Mouse (Mus musculus): Measurements from ENCODE around the gene Fam83f. TPM values are rescaled to one million over a fixed set of nuclear protein-coding genes. Genes with fewer than 3 reads are reported as not detected.
"Not testable (repeated sequence)": the region's sequence is repeated elsewhere in the genome, so short reads cannot be mapped to it uniquely, and the experiment has no call there.

Gene Fam83f
- total RNA-seq, 1 experiment from 2014 or later, result not detected

DNA sequence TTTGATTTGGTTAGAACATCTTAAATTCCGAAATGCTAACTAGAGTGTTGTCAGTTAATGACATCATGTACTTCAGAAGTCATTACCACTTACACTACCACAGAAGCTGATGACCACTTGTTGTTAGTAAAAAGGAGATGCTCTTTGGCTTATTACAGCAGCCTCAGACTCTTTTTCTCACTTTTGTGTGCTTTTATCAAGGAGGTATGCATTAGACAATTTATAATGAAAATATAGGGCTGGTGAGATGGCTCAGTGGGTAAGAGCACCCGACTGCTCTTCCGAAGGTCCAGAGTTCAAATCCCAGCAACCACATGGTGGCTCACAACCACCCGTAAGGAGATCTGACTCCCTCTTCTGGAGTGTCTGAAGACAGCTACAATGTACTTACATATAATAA lies 64.1 kb downstream of the Fam83f start:
- ATAC-seq (replicated peaks; ENCODE audit: low read depth, poor library complexity, severe bottlenecking), result not testable (repeated sequence)

DNA sequence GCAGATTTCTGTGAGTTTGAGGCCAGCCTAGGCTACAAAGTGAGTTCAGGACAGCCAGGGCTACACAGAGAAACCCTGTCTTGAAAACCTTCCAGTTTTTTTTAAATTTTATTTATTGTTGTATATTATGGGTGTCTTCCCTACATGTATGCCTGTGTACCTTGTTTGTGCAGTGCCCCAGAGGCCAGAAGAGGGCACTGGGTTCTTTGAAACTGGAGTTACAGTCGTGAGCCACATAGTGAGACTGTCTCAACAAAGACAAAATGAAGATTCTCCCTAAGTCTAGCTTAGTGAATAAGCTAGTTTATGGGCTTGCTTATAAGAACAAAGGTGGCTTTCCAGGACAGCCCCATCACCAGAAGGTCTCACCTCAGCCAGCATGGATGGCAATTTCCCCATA lies 64.9 kb downstream of the Fam83f start:
- no peak for ATAC-seq (replicated peaks; ENCODE audit: low read depth, poor library complexity, severe bottlenecking)

- ATAC-seq (replicated peaks; ENCODE audit: low read depth, poor library complexity, severe bottlenecking), result no peak
Measured at GRCm38 (mm10) chr15:80738244-80738643, 66.6 kb downstream of the Fam83f start.

DNA sequence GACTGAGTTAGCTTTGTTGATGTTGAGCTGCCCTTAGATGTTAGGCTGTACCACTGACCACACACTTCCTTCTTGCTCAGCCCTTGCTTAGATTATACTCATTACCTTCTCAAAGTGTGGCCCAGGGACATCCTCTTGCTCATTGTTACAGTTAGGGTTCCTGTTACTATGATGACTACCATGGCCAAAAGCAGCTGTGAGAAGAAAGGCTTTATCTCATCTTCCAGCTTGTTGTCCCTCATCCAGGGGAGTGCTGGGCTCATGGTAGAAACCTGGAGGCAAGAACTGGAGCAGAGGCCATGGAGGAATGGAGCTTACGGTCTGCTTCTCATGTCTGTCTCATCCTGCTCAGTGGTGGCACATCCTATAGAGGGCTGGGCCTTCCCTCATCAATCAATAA lies 68.3 kb downstream of the Fam83f start:
- peak; percentile 60 for ATAC-seq (replicated peaks; ENCODE audit: low read depth, poor library complexity, severe bottlenecking)

DNA sequence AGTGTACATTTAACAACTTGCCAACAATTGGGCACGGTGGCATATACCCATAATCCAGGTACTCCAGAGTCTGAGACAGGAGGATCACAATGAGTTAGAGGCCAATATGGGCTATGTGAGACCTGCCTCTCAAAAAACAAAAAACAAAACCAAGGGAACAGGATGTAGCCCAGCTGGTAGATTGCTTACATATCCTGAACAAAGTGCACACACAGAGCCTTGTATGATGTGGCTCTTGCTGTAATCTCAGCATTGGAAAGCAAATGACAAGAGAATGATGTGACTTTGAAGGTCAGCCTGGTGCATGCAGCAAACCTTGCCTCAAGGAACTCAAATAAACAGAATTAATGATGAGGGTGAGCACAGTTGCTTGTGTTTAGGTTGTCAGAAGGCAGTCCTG lies 70.2 kb downstream of the Fam83f start:
- no peak for ATAC-seq (replicated peaks; ENCODE audit: low read depth, poor library complexity, severe bottlenecking)

DNA sequence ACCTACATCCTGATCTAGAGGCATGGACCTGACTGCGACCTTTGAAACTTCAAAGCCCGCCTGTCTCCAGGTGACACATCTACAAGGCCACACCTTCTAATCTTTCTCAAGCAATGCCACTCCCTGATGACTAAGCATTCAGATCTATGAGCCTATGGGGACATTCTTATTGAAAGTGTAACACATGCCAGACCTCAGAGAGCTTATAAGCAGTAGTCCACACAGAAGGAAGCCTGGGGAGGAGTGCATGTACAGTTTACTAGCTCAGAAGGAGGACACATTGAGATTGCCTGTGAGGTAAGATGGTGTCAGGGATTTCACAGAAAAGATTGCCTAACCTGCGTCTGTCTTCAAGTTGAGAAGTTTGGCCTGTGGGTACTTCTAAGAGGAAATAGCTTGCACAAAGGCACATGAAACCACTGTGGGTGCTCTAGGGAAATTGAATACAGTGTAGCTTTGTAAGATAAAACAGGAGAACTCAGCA lies 71.4 kb downstream of the Fam83f start:
- ATAC-seq (replicated peaks; ENCODE audit: low read depth, poor library complexity, severe bottlenecking), result peak; percentile 39

GRCm38 (mm10) chr15:80743606-80744005 lies 72.0 kb downstream of the Fam83f start:
- no peak for ATAC-seq (replicated peaks; ENCODE audit: low read depth, poor library complexity, severe bottlenecking)

DNA sequence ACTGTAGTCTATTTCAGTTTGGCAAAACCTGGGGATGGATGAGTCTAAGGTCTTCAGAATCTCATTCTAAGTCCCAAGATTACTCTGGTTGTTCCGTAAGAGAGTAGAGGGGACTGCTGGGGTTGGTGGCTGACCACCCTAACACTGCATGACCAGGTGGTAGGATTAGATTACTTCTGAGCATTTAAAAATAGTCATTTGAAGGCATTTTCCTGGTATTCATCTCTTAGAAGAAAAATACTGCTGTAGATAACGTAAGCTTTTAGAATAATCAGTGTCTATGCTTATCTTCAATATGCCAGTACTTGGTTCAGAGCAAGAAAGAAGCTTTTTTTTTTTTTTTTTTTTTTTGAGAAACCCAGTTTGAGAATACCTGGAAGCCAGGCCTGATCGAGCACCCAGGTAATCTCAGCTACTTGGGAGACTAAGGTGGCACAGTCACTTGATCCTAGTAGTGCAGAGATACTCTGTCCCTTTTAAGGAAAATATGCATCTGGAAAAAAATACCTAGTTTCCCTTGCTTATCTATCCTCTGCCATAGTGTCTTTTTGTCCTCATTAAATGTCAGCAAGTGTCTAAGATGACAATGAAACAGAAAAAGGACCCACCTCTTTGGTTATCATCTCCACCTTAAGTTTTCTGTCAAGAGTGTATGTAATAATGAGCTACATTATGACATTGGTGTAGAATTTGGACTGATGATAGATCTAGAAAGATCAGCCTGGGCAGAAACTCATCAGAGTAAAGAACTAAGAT lies 73.2 kb downstream of the Fam83f start:
- ATAC-seq (replicated peaks; ENCODE audit: low read depth, poor library complexity, severe bottlenecking), result 0 out of 2 replicates have a peak, but pooled peaks have one; percentile 30

DNA sequence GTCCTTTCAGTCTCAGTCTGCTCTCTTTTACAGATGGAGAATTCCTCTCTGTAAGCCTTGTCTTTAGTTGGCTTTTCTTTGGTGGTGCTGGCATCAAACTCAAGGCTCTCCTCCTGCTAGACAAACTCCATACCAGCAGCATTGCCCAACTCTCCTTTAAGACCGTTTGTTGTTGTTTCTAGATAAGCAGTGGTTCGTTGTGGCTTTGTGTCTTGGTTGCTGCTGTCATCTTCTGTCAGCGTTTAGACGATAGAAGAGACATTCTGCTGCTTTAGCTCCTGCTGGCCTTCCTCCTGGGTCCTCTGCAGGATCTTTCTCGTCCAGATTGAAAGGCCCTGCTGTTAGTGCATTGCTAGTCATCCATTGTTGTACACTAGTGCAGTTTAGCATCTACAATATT lies 77.3 kb downstream of the Fam83f start:
- ATAC-seq (replicated peaks; ENCODE audit: low read depth, poor library complexity, severe bottlenecking), result peak; percentile 78

Other genes starting within 250 kb of the Fam83f start
- not detected in 2 replicates for gene Enthd1, start 106.7 kb upstream of the Fam83f start, total RNA-seq (2017)
- gene Grap2, start 99.3 kb upstream of the Fam83f start, total RNA-seq (2017), result 1.2 and 4.0 TPM in 2 replicates
- 45.8 and 100 TPM in 2 replicates for gene Tnrc6b, start 39.5 kb downstream of the Fam83f start, total RNA-seq (2017)